Mouse (Mus musculus) megakaryocyte, embryonic 14.5 days (primary cell): Measurements from ENCODE around the gene Phex.

Source experiments
- FLI1 ChIP-seq: IDR thresholded peaks from 2 replicates; pipeline ENCODE4 v1.6.1; 2012; ENCODE audit warnings: low read length, inconsistent platforms, mixed read lengths
- GATA1 ChIP-seq: IDR thresholded peaks from 3 replicates; pipeline ENCODE4 v1.6.1; 2012; ENCODE audit warnings: mixed read lengths, low read length, inconsistent platforms, borderline replicate concordance

DNA sequence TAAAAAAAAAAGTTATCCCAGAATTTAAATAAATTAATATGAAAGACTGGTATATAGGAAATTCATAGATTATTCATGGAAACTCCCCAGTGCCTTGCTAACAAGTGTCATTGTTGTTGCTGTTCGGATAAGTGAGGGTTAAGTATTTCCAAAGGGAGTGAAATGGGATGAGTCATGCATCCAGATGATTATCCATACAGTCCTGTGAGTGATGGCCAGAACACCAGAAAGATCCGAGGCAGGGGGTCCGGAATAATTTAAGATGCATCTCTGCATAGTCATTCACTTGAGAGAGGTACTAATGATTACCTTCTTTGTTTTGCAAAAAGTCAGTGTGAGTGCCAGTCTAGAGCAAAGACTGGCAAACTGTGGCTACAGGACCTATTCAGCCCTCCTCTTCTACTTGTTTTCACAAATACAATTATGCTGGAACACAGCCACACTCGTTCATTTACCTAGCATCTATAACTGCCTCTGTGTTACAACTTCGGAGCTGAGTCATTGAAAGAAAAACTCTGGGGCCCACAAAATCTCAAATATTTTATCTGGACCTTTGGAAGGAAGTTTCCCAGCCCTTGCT lies 145.3 kb downstream of the Phex start:
- TF ChIP-seq GATA1: no peak
- TF ChIP-seq FLI1: no peak
